Mouse (Mus musculus) liver, embryonic 12.5 days (tissue): Measurements from ENCODE around the gene Obscn. TPM values are rescaled to one million over a fixed set of nuclear protein-coding genes. Genes with fewer than 3 reads are reported as not detected.
A peak's percentile ranks its signal among the peaks of the same experiment; 100 is the strongest.

Experiments used
- ATAC-seq: fragments of 200-750 bp; cut with Nextera tagmentation; 2 replicates; pipeline ENCODE4 v1.8.0; 2017; ENCODE audit warnings: moderate number of reproducible peaks, mild to moderate bottlenecking, moderate library complexity
- H3K27ac ChIP-seq: fragments of 300-500 bp; sonication (generic); 2 replicates; pipeline ENCODE4 v1.5.1; 2016; ENCODE audit warnings: mild to moderate bottlenecking
- H3K27me3 ChIP-seq: fragments of 300-500 bp; sonication (generic); replicated peaks from 2 replicates; pipeline ENCODE4 v1.6.1; 2016; ENCODE audit warnings: mild to moderate bottlenecking, moderate library complexity
- H3K36me3 ChIP-seq: fragments of 300-500 bp; sonication (generic); 2 replicates; pipeline ENCODE4 v1.6.1; 2016; ENCODE audit warnings: mild to moderate bottlenecking, moderate library complexity
- H3K4me1 ChIP-seq: fragments of 300-500 bp; sonication (generic); 2 replicates; pipeline ENCODE4 v1.6.1; 2016
- H3K4me2 ChIP-seq: fragments of 300-500 bp; sonication (generic); 2 replicates; pipeline ENCODE4 v1.6.1; 2016; ENCODE audit warnings: mild to moderate bottlenecking, moderate library complexity
- H3K4me3 ChIP-seq: fragments of 300-500 bp; sonication (generic); 2 replicates; pipeline ENCODE4 v1.5.1; 2016; ENCODE audit warnings: mild to moderate bottlenecking, moderate library complexity
- H3K9ac ChIP-seq: fragments of 300-500 bp; sonication (generic); 2 replicates; pipeline ENCODE4 v1.6.1; 2016; ENCODE audit warnings: mild to moderate bottlenecking, moderate library complexity
- H3K9me3 ChIP-seq: fragments of 300-500 bp; sonication (generic); replicated peaks from 2 replicates; pipeline ENCODE4 v1.6.1; 2016; ENCODE audit warnings: mild to moderate bottlenecking, moderate library complexity
- WGBS: fragments of 180-500 bp; shearing (Covaris S2); methylation state at CpG from one replicate; pipeline ENCODE4 v1.1.7; 2016; ENCODE audit not compliant: insufficient replicate concordance; 5-methylcytosine and 5-hydroxymethylcytosine counted together
- polyA plus RNA-seq: library from polyadenylated mRNA; unstranded; fragments of >200 nt; fragmentation: Nextera tagmentation; extraction: Ambion mirVana; gene quantifications from 2 replicates; pipeline ENCODE4 v1.2.1, GENCODE M21; 2016

Obscn gene
- polyA plus RNA-seq, 1 experiment from 2014 or later, result 0.51 TPM

GRCm38 (mm10) chr11:59029003-59029402 is 107.2 kb downstream of the Obscn start:
- Histone ChIP-seq H3K9me3 (no peaks in the 10 kb centered on the region), H3K4me3 (no peak overlapping the region), H3K36me3 (no peaks in the 10 kb centered on the region), H3K9ac (no peak overlapping the region), H3K27ac (no peak overlapping the region), H3K4me2 (no peak overlapping the region), H3K27me3 (no peaks in the 10 kb centered on the region; the same call in 1 of the 2 replicates), H3K4me1 (no peaks in the 10 kb centered on the region)
- no peak for ATAC-seq
- WGBS, result 75% methylated on average over 13 of the region's 13 CpGs

GRCm38 (mm10) chr11:59026411-59026810 is 109.8 kb downstream of the Obscn start:
- ATAC-seq, result no peak
- Histone ChIP-seq H3K9ac (no peak overlapping the region), H3K4me3 (no peak overlapping the region), H3K36me3 (no peaks in the 10 kb centered on the region), H3K4me1 (no peaks in the 10 kb centered on the region), H3K9me3 (no peaks in the 10 kb centered on the region), H3K27me3 (no peaks in the 10 kb centered on the region; the same call in none of the 2 replicates), H3K27ac (no peak overlapping the region), H3K4me2 (no peak overlapping the region)
- WGBS, result 67% methylated on average over 6 of the region's 6 CpGs

- H3K36me3 ChIP-seq, result no peaks in the 10 kb centered on the region
- ATAC-seq, result no peak
These were observed 121.2 kb downstream of the Obscn start for GRCm38 (mm10) chr11:59015052-59015451.

GRCm38 (mm10) chr11:59002327-59003079 is 133.7 kb downstream of the Obscn start:
- no peak for ATAC-seq
- 61% methylated on average over 7 of the region's 7 CpGs for WGBS

More at GRCm38 (mm10) chr11:59015052-59015451, 121.2 kb downstream of the Obscn start:
- H3K27me3 ChIP-seq, result no peaks in the 10 kb centered on the region; the same call in 1 of the 2 replicates
- 32% methylated on average over 9 of the region's 9 CpGs for WGBS
- H3K4me2 ChIP-seq, result no peak overlapping the region
- no peak overlapping the region for H3K27ac ChIP-seq
- H3K4me1 ChIP-seq, result no peaks in the 10 kb centered on the region
- no peak overlapping the region for H3K9ac ChIP-seq
- no peak overlapping the region for H3K4me3 ChIP-seq
- H3K9me3 ChIP-seq, result no peaks in the 10 kb centered on the region

GRCm38 (mm10) chr11:59000635-59001034 is 135.6 kb downstream of the Obscn start:
- H3K27me3 ChIP-seq, result peaks cover 46% of the 10 kb centered on the region
- H3K4me2 ChIP-seq, result no peak overlapping the region
- ATAC-seq, result no peak
- no peaks in the 10 kb centered on the region for H3K9me3 ChIP-seq
- H3K4me1 ChIP-seq, result peaks cover 9% of the 10 kb centered on the region
- no peak overlapping the region for H3K9ac ChIP-seq
- H3K36me3 ChIP-seq, result no peaks in the 10 kb centered on the region
- H3K4me3 ChIP-seq, result no peak overlapping the region
- no peak overlapping the region for H3K27ac ChIP-seq
- WGBS, result 82% methylated on average over 21 of the region's 21 CpGs

More at GRCm38 (mm10) chr11:59002327-59003079, 133.7 kb downstream of the Obscn start:
- Histone ChIP-seq H3K9ac (no peak overlapping the region), H3K4me2 (no peak overlapping the region), H3K4me1 (peaks cover 4% of the 10 kb centered on the region; the same call in 1 of the 2 replicates), H3K36me3 (no peaks in the 10 kb centered on the region), H3K27ac (no peak overlapping the region), H3K27me3 (peaks cover 28% of the 10 kb centered on the region; the same call in 1 of the 2 replicates), H3K9me3 (no peaks in the 10 kb centered on the region), H3K4me3 (no peak overlapping the region)

GRCm38 (mm10) chr11:58999830-59000229 is 136.4 kb downstream of the Obscn start:
- Histone ChIP-seq H3K4me2 (no peak overlapping the region), H3K9ac (no peak overlapping the region), H3K4me1 (peaks cover 14% of the 10 kb centered on the region), H3K9me3 (no peaks in the 10 kb centered on the region), H3K36me3 (no peaks in the 10 kb centered on the region), H3K27me3 (peaks cover 54% of the 10 kb centered on the region), H3K4me3 (no peak overlapping the region), H3K27ac (no peak overlapping the region)
- 69% methylated on average over 6 of the region's 6 CpGs for WGBS
- ATAC-seq, result no peak

- ATAC-seq, result no peak
- Histone ChIP-seq H3K36me3 (no peaks in the 10 kb centered on the region), H3K4me1 (peaks cover 21% of the 10 kb centered on the region), H3K27me3 (peaks cover 60% of the 10 kb centered on the region), H3K27ac (no peak overlapping the region), H3K4me3 (no peak overlapping the region), H3K9ac (no peak overlapping the region), H3K9me3 (no peaks in the 10 kb centered on the region), H3K4me2 (no peak overlapping the region)
- WGBS, result 41% methylated on average over 11 of the region's 11 CpGs
These were observed 137.0 kb downstream of the Obscn start for GRCm38 (mm10) chr11:58999158-58999557.

- Histone ChIP-seq H3K9me3 (no peaks in the 10 kb centered on the region), H3K27ac (no peak overlapping the region), H3K4me3 (no peak overlapping the region), H3K27me3 (peaks cover 73% of the 10 kb centered on the region), H3K4me2 (no peak overlapping the region), H3K4me1 (peaks cover 37% of the 10 kb centered on the region), H3K9ac (no peak overlapping the region), H3K36me3 (no peaks in the 10 kb centered on the region)
- ATAC-seq, result no peak
- 47% methylated on average over 5 of the region's 5 CpGs for WGBS
These were observed 138.7 kb downstream of the Obscn start for GRCm38 (mm10) chr11:58997541-58997940.

- Histone ChIP-seq H3K9ac (no peak overlapping the region), H3K27ac (no peak overlapping the region), H3K9me3 (no peaks in the 10 kb centered on the region), H3K36me3 (peaks cover 3% of the 10 kb centered on the region; the same call in 1 of the 2 replicates), H3K4me1 (peaks cover 43% of the 10 kb centered on the region), H3K4me2 (peak overlapping the region; percentile 4; the same call in 1 of the 2 replicates), H3K27me3 (peaks cover 66% of the 10 kb centered on the region), H3K4me3 (no peak overlapping the region)
- 13% methylated on average over 12 of the region's 12 CpGs for WGBS
- no peak for ATAC-seq
These were observed 140.3 kb downstream of the Obscn start for GRCm38 (mm10) chr11:58995807-58996370.

GRCm38 (mm10) chr11:58995061-58995806 is 141.0 kb downstream of the Obscn start:
- 57% methylated on average over 9 of the region's 9 CpGs for WGBS
- ATAC-seq, result no peak
- peaks cover 50% of the 10 kb centered on the region for H3K4me1 ChIP-seq

GRCm38 (mm10) chr11:58994337-58994826 is 141.8 kb downstream of the Obscn start:
- 2% methylated on average over 35 of the region's 35 CpGs for whole genome bisulfite sequencing
- H3K27ac ChIP-seq, result no peak overlapping the region
- peak overlapping the region; percentile 48; the same call in 1 of the 2 replicates for H3K9ac ChIP-seq

More at GRCm38 (mm10) chr11:58995061-58995806, 141.0 kb downstream of the Obscn start:
- H3K4me2 ChIP-seq, result peak overlapping the region; percentile 78
- H3K27me3 ChIP-seq, result peaks cover 59% of the 10 kb centered on the region
- no peak overlapping the region for H3K9ac ChIP-seq
- H3K4me3 ChIP-seq, result no peak overlapping the region; the same call in 1 of the 2 replicates
- peaks cover 10% of the 10 kb centered on the region for H3K36me3 ChIP-seq
- H3K27ac ChIP-seq, result no peak overlapping the region
- H3K9me3 ChIP-seq, result no peaks in the 10 kb centered on the region

More at GRCm38 (mm10) chr11:58994337-58994826, 141.8 kb downstream of the Obscn start:
- H3K4me2 ChIP-seq, result peak overlapping the region; percentile 78
- peak overlapping the region; percentile 49 for H3K4me3 ChIP-seq
- peaks cover 52% of the 10 kb centered on the region for H3K4me1 ChIP-seq
- H3K9me3 ChIP-seq, result no peaks in the 10 kb centered on the region
- H3K27me3 ChIP-seq, result peaks cover 53% of the 10 kb centered on the region
- peak; percentile 78 for ATAC-seq
- peaks cover 18% of the 10 kb centered on the region for H3K36me3 ChIP-seq
